35 mouse cellular contexts compared by ENCODE assay signal in genomic region chr14:28649411-28649810, GRCm38 (mm10).
"Had no signal": no experiment of that assay in that cellular context is flagged by ENCODE, and none has a peak within 500 bp of the region (broad histone marks: within the 10 kb centered on the region; RNA-seq: fewer than 3 reads in every experiment).

No protein-coding gene starts in this region.

- H3K9ac ChIP-seq: heart, embryonic 12.5 days; heart, embryonic 13.5 days; heart, embryonic 15.5 days; hindbrain, embryonic 12.5 days; hindbrain, embryonic 13.5 days; hindbrain, embryonic 14.5 days; hindbrain, embryonic 15.5 days; intestine, embryonic 15.5 days; kidney, embryonic 15.5 days had no signal

- ATAC-seq: hindbrain, embryonic 16.5 days; hindbrain, postnatal 0 days; inflammation-experienced regulatory T-cells, adult 6 months; intestine, embryonic 15.5 days; intestine, embryonic 16.5 days; intestine, postnatal 0 days had no signal

- H3K4me1 ChIP-seq: heart, embryonic 10.5 days; heart, embryonic 12.5 days; heart, embryonic 13.5 days; heart, embryonic 15.5 days; hindbrain, embryonic 12.5 days; hindbrain, embryonic 13.5 days; hindbrain, embryonic 15.5 days; intestine, embryonic 15.5 days had no signal

- H3K4me2 ChIP-seq: heart, embryonic 11.5 days; heart, embryonic 12.5 days; heart, embryonic 13.5 days; heart, embryonic 15.5 days; hindbrain, embryonic 12.5 days; hindbrain, embryonic 13.5 days; hindbrain, embryonic 14.5 days; hindbrain, embryonic 15.5 days; intestine, embryonic 15.5 days; kidney, embryonic 15.5 days had no signal

- DNase-seq: heart, postnatal 10 days; heart, postnatal 14 days; heart, postnatal 36 days; heart, postnatal 4 days; kidney, adult 11 months; kidney, adult 18-20 months; kidney, adult 2 months; kidney, adult 8-10 months; kidney, adult 9 months; kidney, postnatal 10 days; kidney, postnatal 14 days; kidney, postnatal 25 days; kidney, postnatal 36 days; kidney, postnatal 4 days; layer of hippocampus, adult 9-11 months; layer of hippocampus, postnatal 36 days had no signal

- H3K36me3 ChIP-seq: heart, embryonic 10.5 days; heart, embryonic 12.5 days; heart, embryonic 13.5 days; heart, embryonic 15.5 days; hindbrain, embryonic 10.5 days; hindbrain, embryonic 12.5 days; hindbrain, embryonic 13.5 days; hindbrain, embryonic 15.5 days; intestine, embryonic 15.5 days; kidney, embryonic 15.5 days had no signal

- H3K9me3 ChIP-seq: heart, embryonic 10.5 days; heart, embryonic 12.5 days; heart, embryonic 13.5 days; heart, embryonic 15.5 days; hindbrain, embryonic 10.5 days; hindbrain, embryonic 12.5 days; hindbrain, embryonic 13.5 days; hindbrain, embryonic 15.5 days; intestine, embryonic 15.5 days had no signal

- H3K4me3 ChIP-seq: heart, embryonic 10.5 days; heart, embryonic 12.5 days; heart, embryonic 13.5 days; heart, embryonic 15.5 days; hindbrain, embryonic 10.5 days; hindbrain, embryonic 12.5 days; hindbrain, embryonic 13.5 days; hindbrain, embryonic 15.5 days; intestine, embryonic 15.5 days; kidney, embryonic 15.5 days; layer of hippocampus, adult 2 months had no signal

- H3K27me3 ChIP-seq: heart, embryonic 12.5 days; heart, embryonic 13.5 days; heart, embryonic 15.5 days; hindbrain, embryonic 12.5 days; hindbrain, embryonic 13.5 days; hindbrain, embryonic 15.5 days; intestine, embryonic 15.5 days; kidney, embryonic 15.5 days had no signal

- H3K27ac ChIP-seq: heart, embryonic 10.5 days; heart, embryonic 13.5 days; heart, embryonic 15.5 days; hindbrain, embryonic 10.5 days; hindbrain, embryonic 12.5 days; hindbrain, embryonic 13.5 days; hindbrain, embryonic 14.5 days; hindbrain, embryonic 15.5 days; hindbrain, postnatal 0 days; intestine, embryonic 15.5 days; kidney, embryonic 15.5 days; kidney, postnatal 0 days; layer of hippocampus, adult 2 months had no signal
